Mouse (Mus musculus) erythroblast, embryonic 14.5 days (primary cell): Measurements from ENCODE around the gene Mcm6.

Source experiments
- GATA1 ChIP-seq: IDR thresholded peaks from 2 replicates; pipeline ENCODE4 v1.6.1; 2012; ENCODE audit warnings: low read length, inconsistent platforms, mixed read lengths
- TAL1 ChIP-seq: IDR thresholded peaks from 3 replicates; pipeline ENCODE4 v1.6.1; 2012; ENCODE audit warnings: low read length, inconsistent platforms, mixed read lengths

DNA sequence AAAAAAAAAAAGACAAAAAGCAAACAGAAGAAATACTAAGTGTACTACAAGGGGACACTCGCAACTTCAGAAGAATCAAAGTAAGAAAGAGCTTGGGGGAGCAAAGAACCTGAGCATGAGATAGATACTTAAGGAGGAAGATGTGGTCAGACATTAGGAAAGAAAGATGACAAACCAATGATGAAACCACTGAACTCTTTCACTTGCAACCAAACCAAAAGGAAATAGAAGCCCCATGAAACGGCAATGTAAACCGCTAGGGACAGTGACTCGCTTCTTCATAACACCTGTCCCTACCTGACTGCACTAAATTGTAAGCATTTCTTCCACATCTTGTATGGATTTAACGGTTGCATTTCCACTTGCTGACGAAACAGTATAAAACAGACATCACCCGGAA lies 27.0 kb upstream of the Mcm6 start:
- TF ChIP-seq GATA1 = no peak
- no peak for TF ChIP-seq TAL1
